In the genomic region with DNA sequence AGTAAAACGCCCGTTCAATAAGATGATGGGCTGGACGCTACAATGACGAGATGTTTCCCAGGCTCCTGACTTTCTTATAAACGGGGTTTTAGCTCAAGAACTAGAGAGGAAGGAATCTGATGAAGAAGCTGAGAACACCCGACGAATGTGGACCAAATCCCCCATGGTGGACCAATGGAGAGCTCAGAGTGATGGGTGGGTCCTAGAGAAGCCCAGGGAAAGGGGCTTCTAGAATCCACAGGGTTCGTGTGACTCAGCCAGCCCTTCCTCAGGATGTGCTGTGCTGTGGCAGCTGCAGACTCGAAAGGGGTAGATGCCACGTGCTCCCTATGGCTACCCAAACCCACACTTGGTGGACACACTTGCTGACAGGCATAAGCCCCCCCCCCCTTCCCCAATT, we compare ENCODE assay signal across 31 mouse cellular contexts.
DNase-seq lines count a peak whose midpoint lies in the region; ATAC-seq lines count a peak whose summit lies in the region.
"Had no signal": no experiment of that assay in that cellular context is flagged by ENCODE, and none has a peak within 500 bp of the region (broad histone marks: within the 10 kb centered on the region; RNA-seq: fewer than 3 reads in every experiment).

No protein-coding gene starts in this region.

- no peak overlapping the region for H3K27ac ChIP-seq in hindbrain, embryonic 10.5 days
- no peak overlapping the region for H3K27ac ChIP-seq in hindbrain, embryonic 14.5 days
- H3K27ac ChIP-seq in neural tube, embryonic 15.5 days (replicated peaks) = no peak overlapping the region
- peak overlapping the region; percentile 14; the same call in 1 of the 2 replicates for H3K27ac ChIP-seq in limb, embryonic 10.5 days
- H3K27ac ChIP-seq: forebrain, embryonic 13.5 days; gastrocnemius, adult 2 months; heart, adult 2 months; liver, embryonic 14.5 days; macrophage; neural tube, embryonic 13.5 days had no signal

- peak; percentile 21 for DNase-seq in embryo, embryonic 10.5 days (ENCODE audit: low spot score)
- DNase-seq in embryo, embryonic 10 days (ENCODE audit: low spot score) = no peak
- DNase-seq in hindbrain, embryonic 10.5 days (ENCODE audit: low spot score) = peak; percentile 11
- no peak for DNase-seq in hindbrain, embryonic 14.5 days (ENCODE audit: low spot score)
- peak; percentile 19 for DNase-seq in neural tube, embryonic 10.5 days (ENCODE audit: extremely low spot score, low spot score)
- DNase-seq in limb, embryonic 10.5 days (ENCODE audit: low spot score) = no peak
- no peak for DNase-seq in thymus, postnatal 0 days (ENCODE audit: low spot score)
- DNase-seq: B cell, adult 2 months; cerebellum, adult 11 months; cerebellum, adult 9-10 months; gastrocnemius, adult 2 months; gastrocnemius, postnatal 36 days; heart, adult 2 months; kidney, adult 8-10 months; kidney, postnatal 10 days; layer of hippocampus, adult 9-11 months; liver; lung, adult 2 months; lung, postnatal 10 days; thymus, adult 2 months; thymus, postnatal 4 days had no signal

- no peaks in the 10 kb centered on the region for H3K36me3 ChIP-seq in hindbrain, embryonic 10.5 days
- no peaks in the 10 kb centered on the region for H3K36me3 ChIP-seq in hindbrain, embryonic 14.5 days (replicated peaks; ENCODE audit: control insufficient read depth, insufficient read depth)
- H3K36me3 ChIP-seq in neural tube, embryonic 15.5 days = no peaks in the 10 kb centered on the region
- no peaks in the 10 kb centered on the region for H3K36me3 ChIP-seq in limb, embryonic 10.5 days
- H3K36me3 ChIP-seq: heart, embryonic 12.5 days; neural tube, embryonic 13.5 days had no signal

- ATAC-seq in hindbrain, embryonic 14.5 days (ENCODE audit: low FRiP score) = no peak
- no peak for ATAC-seq in neural tube, embryonic 15.5 days (ENCODE audit: low FRiP score)
- ATAC-seq: forebrain, embryonic 13.5 days; hindbrain, embryonic 16.5 days; intestine, embryonic 16.5 days had no signal

- no peaks in the 10 kb centered on the region for H3K9me3 ChIP-seq in hindbrain, embryonic 10.5 days
- H3K9me3 ChIP-seq in hindbrain, embryonic 14.5 days (ENCODE audit: control insufficient read depth, low read length) = no peaks in the 10 kb centered on the region
- no peaks in the 10 kb centered on the region for H3K9me3 ChIP-seq in neural tube, embryonic 15.5 days (replicated peaks)
- H3K9me3 ChIP-seq in limb, embryonic 10.5 days (replicated peaks) = no peaks in the 10 kb centered on the region
- H3K9me3 ChIP-seq: forebrain, embryonic 13.5 days; heart, embryonic 12.5 days; neural tube, embryonic 13.5 days had no signal

- H3K4me3 ChIP-seq in hindbrain, embryonic 10.5 days = no peak overlapping the region
- no peak overlapping the region for H3K4me3 ChIP-seq in hindbrain, embryonic 14.5 days (replicated peaks; ENCODE audit: low read length)
- H3K4me3 ChIP-seq in neural tube, embryonic 15.5 days (replicated peaks) = no peak overlapping the region
- H3K4me3 ChIP-seq in limb, embryonic 10.5 days = no peak overlapping the region
- H3K4me3 ChIP-seq: erythroblast, embryonic 14.5 days; forebrain, embryonic 13.5 days; gastrocnemius, adult 2 months; heart, adult 2 months; heart, embryonic 12.5 days; myocyte; neural tube, embryonic 13.5 days had no signal

- no peak overlapping the region for H3K4me2 ChIP-seq in hindbrain, embryonic 14.5 days (replicated peaks)
- H3K4me2 ChIP-seq in neural tube, embryonic 15.5 days = no peak overlapping the region
- H3K4me2 ChIP-seq: forebrain, embryonic 13.5 days; heart, embryonic 12.5 days; neural tube, embryonic 13.5 days had no signal

- 54% methylated on average over 10 of the region's 10 CpGs for WGBS in hindbrain, embryonic 10.5 days
- WGBS in hindbrain, embryonic 14.5 days = 50% methylated on average over 10 of the region's 10 CpGs
- 37% methylated on average over 10 of the region's 10 CpGs for WGBS in neural tube, embryonic 15.5 days
- 37% methylated on average over 10 of the region's 10 CpGs for WGBS in limb, embryonic 10.5 days

- H3K27me3 ChIP-seq in hindbrain, embryonic 10.5 days (ENCODE audit: insufficient read depth, poor library complexity, severe bottlenecking) = peaks cover 70% of the 10 kb centered on the region
- H3K27me3 ChIP-seq in hindbrain, embryonic 14.5 days (ENCODE audit: control insufficient read depth, insufficient read depth, low read length) = peaks cover 56% of the 10 kb centered on the region
- H3K27me3 ChIP-seq in neural tube, embryonic 15.5 days (replicated peaks) = peaks cover 50% of the 10 kb centered on the region
- H3K27me3 ChIP-seq in limb, embryonic 10.5 days (ENCODE audit: low read depth, poor library complexity, severe bottlenecking) = peaks cover 67% of the 10 kb centered on the region

- H3K4me1 ChIP-seq in hindbrain, embryonic 10.5 days (replicated peaks) = peaks cover 24% of the 10 kb centered on the region
- H3K4me1 ChIP-seq in hindbrain, embryonic 14.5 days (replicated peaks; ENCODE audit: control insufficient read depth, insufficient read depth, low read length) = no peaks in the 10 kb centered on the region
- H3K4me1 ChIP-seq in neural tube, embryonic 15.5 days = peaks cover 14% of the 10 kb centered on the region
- peaks cover 62% of the 10 kb centered on the region for H3K4me1 ChIP-seq in limb, embryonic 10.5 days

- no peak overlapping the region for H3K9ac ChIP-seq in hindbrain, embryonic 14.5 days
- no peak overlapping the region for H3K9ac ChIP-seq in neural tube, embryonic 15.5 days (replicated peaks)
- H3K9ac ChIP-seq: forebrain, embryonic 13.5 days; heart, embryonic 12.5 days; liver, embryonic 14.5 days; neural tube, embryonic 13.5 days had no signal

Comparison
In these comparisons a context has a peak if more than half of its experiments do, and no peak if none do; other contexts are left out.
1. DNase-seq: peak in embryo, embryonic 10.5 days (single experiment), hindbrain, embryonic 10.5 days (single experiment) and neural tube, embryonic 10.5 days (single experiment); none in embryo, embryonic 10 days (single experiment), hindbrain, embryonic 14.5 days (single experiment), limb, embryonic 10.5 days (single experiment) and thymus, postnatal 0 days (single experiment).